Mouse (Mus musculus): ENCODE results near the gene Rnf20.
"Not testable (repeated sequence)": the region's sequence is repeated elsewhere in the genome, so short reads cannot be mapped to it uniquely, and the experiment has no call there.

Gene Rnf20

DNA sequence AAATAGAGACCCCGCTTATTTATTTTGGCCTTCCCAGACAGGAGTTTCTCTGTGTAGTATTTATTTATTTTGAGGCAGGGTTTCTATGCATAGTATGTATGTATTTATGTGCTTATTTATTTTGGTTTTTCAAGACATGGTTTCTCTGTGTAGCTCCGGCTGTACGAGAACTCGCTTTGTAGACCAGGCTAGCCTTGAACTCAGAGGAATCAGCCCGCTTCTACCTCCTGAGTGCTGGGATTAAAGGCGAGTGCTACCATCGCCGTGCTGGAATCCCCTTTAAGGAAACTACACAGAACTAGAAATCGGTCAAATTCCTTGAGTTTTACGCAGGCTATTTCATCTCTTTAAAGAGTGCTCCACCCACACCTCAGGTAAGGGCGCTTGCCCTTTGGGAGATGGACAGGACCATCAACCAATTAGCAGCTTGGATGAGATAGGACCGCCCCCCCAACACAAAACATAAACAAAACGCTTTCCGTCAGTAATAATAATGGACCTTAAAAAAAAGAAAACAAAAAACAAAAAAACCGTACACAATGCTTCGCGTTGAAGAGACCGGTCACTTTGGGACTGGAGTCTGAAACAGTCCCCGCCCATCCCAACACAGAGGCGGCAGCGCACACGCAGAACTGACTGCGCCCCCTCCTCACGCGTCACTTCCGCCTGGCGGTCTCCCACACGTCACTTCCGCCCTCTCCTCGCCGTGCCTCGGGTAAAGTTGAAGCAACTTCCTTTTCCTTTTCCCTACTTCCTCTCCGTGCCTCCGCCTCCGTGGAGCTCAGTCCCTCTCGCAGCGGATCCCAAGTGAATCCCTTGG is at the start of gene Rnf20:
Gene Rnf20, plus strand, starts transcription at position 688 of the 820 bp plus-strand sequence.
- peak; percentile 97 for DNase-seq

GRCm38 (mm10) chr4:49583965-49584831 is 47.6 kb upstream of the Rnf20 start:
- DNase-seq = peak; percentile 54

DNA sequence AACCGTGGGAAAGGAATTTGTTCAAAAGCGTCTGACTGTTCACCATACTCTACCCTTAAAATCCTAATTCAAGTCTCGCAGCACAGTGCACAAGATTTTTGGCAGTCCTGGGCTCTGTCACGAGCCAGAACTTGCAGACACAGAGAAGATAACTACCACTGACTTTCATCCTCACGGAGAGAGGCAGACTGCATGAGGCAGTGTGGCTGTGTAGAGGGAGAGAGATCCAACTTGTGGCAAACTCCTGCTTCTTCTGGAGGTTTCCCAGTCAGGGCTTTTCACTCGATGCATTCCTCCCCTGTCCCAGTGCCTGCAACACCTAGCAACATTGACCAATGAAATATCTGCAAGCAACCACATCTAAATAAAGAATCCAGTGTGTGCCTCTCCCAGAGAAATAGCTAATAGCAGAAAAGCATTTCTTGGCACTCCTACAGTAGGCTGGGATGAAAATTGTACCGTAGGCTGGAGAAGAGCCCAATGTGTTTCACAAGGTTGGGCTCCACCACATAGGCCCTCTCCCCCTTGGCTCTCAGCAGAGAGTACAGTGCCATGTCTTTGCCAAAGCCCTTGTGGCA is 46.2 kb upstream of the Rnf20 start:
- no peak for DNase-seq

- no peak for DNase-seq
These were observed 45.0 kb upstream of the Rnf20 start for GRCm38 (mm10) chr4:49586811-49587210.

DNA sequence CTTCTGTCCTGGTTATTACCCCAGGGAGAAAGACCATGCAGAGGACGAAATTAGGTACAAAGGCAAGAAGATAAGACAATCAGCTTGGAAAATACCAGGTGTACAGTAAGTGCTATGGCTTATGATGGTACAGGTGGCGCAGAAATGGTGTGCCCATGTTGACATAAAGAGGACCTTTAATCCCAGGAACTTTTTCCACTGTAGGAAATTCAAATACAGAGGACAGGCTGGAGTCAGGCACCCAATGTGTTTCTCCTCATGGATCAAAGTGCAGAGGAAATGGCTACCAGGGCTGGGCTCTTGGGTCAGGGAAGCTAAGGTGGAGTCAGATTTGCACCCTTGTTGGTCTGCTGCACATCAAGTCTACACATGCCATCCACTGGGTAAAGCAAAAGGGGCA is 41.7 kb upstream of the Rnf20 start:
- DNase-seq = no peak

- DNase-seq = no peak
These were observed 35.0 kb upstream of the Rnf20 start for GRCm38 (mm10) chr4:49596846-49597182.

GRCm38 (mm10) chr4:49597183-49598100 is 34.4 kb upstream of the Rnf20 start, which contains the start of gene Tmem246:
Tmem246 (minus strand) TSS chr4:49597876.
- DNase-seq = peak; percentile 82

GRCm38 (mm10) chr4:49603161-49603560 is 28.6 kb upstream of the Rnf20 start:
- no peak for DNase-seq

GRCm38 (mm10) chr4:49604016-49604546 is 27.7 kb upstream of the Rnf20 start:
- DNase-seq = no peak

DNA sequence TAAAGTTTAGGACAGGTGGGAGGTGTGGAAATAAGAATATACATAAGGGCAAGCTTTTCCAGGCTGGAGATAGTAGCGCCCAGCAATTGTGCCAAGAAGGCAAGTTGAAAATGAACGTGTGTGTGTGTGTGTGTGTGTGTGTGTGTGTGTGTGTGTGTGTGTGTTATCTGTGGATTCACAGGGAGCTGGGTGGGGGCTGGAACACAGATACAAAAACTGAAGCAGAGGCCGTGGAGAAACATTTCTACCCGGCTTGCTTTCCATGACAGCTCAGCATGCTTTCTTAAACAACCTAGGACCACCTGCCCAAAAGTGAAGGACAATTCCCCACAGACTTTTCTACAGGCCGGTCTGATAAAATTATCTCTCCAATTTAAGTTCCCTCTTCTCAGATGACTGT is 27.2 kb upstream of the Rnf20 start:
- DNase-seq = no peak

GRCm38 (mm10) chr4:49605459-49605858 is 26.3 kb upstream of the Rnf20 start:
- DNase-seq = no peak

DNA sequence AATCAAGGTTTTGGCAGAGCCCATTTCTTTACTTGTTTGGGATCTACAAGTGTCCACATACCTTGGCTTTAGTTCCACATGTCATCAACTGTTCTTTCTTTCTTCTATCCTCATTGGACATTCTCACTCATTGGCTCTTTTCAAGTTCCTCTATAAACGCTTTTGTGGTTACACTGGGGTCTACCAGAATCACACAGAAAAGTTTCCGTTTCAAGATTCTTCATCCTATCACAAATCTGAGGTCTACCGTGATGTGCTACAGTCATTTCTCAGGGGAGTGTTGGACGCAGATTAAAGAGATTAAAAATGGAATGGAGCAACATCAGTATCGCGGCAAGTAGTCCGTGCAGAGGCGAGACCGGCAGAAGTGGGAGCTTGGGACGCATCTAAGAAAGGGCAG is 14.9 kb upstream of the Rnf20 start:
- DNase-seq = no peak

- not testable (repeated sequence) for DNase-seq
These were observed 11.9 kb upstream of the Rnf20 start for GRCm38 (mm10) chr4:49619861-49620260.

DNA sequence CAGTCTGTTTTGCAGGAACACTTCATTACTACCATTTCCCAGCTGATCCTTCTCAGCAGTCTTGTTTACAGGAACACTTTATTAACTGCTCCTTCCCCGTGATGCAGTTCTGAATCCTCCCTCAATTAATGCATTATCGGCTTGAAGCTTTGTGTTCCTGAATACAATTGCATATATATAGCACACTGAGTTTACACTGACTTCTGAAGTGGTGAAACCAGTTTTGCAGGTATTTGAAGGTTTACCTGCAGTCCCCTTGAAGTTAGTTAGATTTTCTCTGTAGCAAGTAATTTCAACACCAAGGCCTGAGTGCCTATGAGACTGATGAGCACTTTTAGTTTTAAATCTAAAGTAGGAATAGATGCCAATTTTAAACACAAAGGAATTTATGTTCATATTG is 9.5 kb upstream of the Rnf20 start:
- DNase-seq = no peak

GRCm38 (mm10) chr4:49623916-49624315 is 7.9 kb upstream of the Rnf20 start:
- no peak for DNase-seq

GRCm38 (mm10) chr4:49624969-49625368 is 6.8 kb upstream of the Rnf20 start:
- DNase-seq = not testable (repeated sequence)

- peak; percentile 86 for DNase-seq
These were observed 4.8 kb upstream of the Rnf20 start for GRCm38 (mm10) chr4:49626973-49627372.

DNA sequence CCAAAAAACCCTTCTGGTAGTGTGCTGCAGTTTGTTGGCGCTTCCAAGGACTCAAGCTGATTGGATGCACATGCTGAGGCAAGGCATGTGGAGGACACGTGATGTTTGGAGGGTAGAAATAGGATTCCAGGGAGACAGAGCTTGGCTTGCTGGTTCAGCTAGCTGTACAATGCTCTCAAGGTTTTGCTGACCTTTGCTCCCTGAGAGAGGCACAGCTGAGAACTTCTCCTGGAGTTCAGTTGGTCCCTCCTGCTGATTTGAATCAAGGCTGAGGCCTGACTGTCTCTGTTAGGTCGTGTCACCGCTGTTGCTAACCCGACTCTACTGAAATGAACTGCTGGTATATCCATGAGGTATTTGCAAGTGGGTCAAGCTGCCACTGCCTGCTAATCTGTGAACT is 2.9 kb upstream of the Rnf20 start:
- DNase-seq = no peak

DNA sequence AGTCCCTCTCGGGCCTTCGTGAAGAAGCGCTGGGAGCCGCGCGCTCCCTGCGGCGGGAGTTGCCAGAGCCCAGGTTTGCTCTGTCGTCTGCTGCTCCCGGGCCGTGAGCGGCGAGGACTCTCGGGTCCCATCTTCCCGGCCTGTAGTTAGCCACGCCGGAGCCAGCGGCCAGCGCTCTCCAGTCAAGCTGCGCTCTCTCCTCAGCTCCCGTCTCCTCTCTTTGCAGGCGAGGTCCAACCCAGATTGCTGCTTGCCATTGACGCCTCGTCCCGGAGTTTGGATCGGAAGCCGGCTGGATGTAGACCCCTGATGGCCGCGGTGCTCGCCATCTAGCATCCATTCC is 304 bp downstream of the Rnf20 start:
- no peak for DNase-seq

DNA sequence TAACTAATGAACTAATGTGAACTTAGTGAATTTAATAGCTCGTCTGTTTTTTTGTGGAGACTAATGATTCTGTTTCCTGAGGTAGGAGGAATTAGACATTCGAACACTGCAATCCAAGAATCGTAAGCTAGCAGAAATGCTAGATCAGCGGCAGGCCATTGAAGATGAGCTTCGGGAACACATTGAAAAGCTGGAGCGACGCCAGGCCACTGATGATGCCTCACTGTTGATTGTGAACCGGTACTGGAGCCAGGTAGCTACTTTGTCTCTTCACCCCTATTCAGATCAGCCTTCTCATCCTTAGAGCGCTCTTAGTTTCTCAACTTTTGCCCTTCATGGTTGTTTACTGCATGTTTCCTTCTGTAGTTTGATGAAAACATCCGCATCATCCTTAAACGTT is 6.0 kb downstream of the Rnf20 start:
- no peak for DNase-seq

- DNase-seq = no peak
These were observed 8.1 kb downstream of the Rnf20 start for GRCm38 (mm10) chr4:49639913-49640312.

DNA sequence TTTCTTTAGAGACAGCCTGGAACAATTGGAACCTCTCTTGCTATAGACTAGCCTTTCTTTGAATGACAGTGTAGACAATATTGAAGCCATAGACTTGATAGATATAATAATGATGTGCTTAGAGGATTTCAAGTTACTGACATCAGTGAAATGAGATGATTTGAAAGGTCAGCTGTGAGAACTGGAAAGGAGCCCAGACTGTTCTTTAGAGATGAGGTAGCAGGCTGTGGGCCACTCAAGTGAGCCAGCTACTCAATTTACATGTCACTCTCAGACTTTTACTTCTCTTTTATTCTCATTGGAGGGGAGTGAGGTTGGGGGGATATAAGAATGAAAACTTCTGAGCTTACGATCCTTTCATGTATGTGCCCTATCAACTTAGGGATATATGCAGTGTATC is 27.6 kb downstream of the Rnf20 start:
- DNase-seq = no peak

All from kidney, postnatal 14 days (tissue).